Mouse (Mus musculus) midbrain, embryonic 16.5 days (tissue): ENCODE data around the gene Cenpp. TPM values are rescaled to one million over a fixed set of nuclear protein-coding genes. Genes with fewer than 3 reads are reported as not detected.
"Not testable (repeated sequence)": the region's sequence is repeated elsewhere in the genome, so short reads cannot be mapped to it uniquely, and the experiment has no call there.

Experiments
- ATAC-seq: fragments of 200-750 bp; cut with Nextera tagmentation; 2 replicates; pipeline ENCODE4 v1.8.0; 2017; ENCODE audit warnings: moderate TSS enrichment
- H3K27ac ChIP-seq: fragments of 300-500 bp; sonication (generic); 2 replicates; pipeline ENCODE4 v1.5.1; 2014; ENCODE audit warnings: mild to moderate bottlenecking, low read length, mixed read lengths
- H3K27me3 ChIP-seq: fragments of 300-500 bp; sonication (generic); 2 replicates; pipeline ENCODE4 v1.6.1; 2014; ENCODE audit warnings: low read depth, low read length, mixed read lengths; ENCODE audit not compliant: control insufficient read depth, insufficient read depth
- H3K36me3 ChIP-seq: fragments of 300-500 bp; sonication (generic); 2 replicates; pipeline ENCODE4 v1.6.1; 2014; ENCODE audit warnings: mild to moderate bottlenecking, low read length, moderate library complexity, mixed read lengths; ENCODE audit not compliant: control insufficient read depth, insufficient read depth
- H3K4me1 ChIP-seq: fragments of 300-500 bp; sonication (generic); 2 replicates; pipeline ENCODE4 v1.6.1; 2014; ENCODE audit warnings: mild to moderate bottlenecking, low read length, mixed read lengths; ENCODE audit not compliant: control insufficient read depth, insufficient read depth
- H3K4me2 ChIP-seq: fragments of 300-500 bp; sonication (generic); 2 replicates; pipeline ENCODE4 v1.6.1; 2014; ENCODE audit warnings: mild to moderate bottlenecking, low read length, mixed read lengths
- H3K4me3 ChIP-seq: fragments of 300-500 bp; sonication (generic); 2 replicates; pipeline ENCODE4 v1.5.1; 2014; ENCODE audit warnings: low read depth, mild to moderate bottlenecking, low read length, moderate library complexity, mixed read lengths
- H3K9ac ChIP-seq: fragments of 300-500 bp; sonication (generic); 2 replicates; pipeline ENCODE4 v1.6.1; 2014; ENCODE audit warnings: low read depth, low read length, mixed read lengths
- H3K9me3 ChIP-seq: fragments of 300-500 bp; sonication (generic); replicated peaks from 2 replicates; pipeline ENCODE4 v1.6.1; 2014; ENCODE audit warnings: mild to moderate bottlenecking, low read length, mixed read lengths; ENCODE audit not compliant: control insufficient read depth, poor library complexity, severe bottlenecking
- WGBS: fragments of 180-500 bp; shearing (Covaris S2); extraction: QIAGEN DNeasy Blood & Tissue Kit; methylation state at CpG from one replicate; pipeline ENCODE4 v1.1.7; 2014; 5-methylcytosine and 5-hydroxymethylcytosine counted together
- polyA plus RNA-seq: library from polyadenylated mRNA; unstranded; fragments of >200 nt; fragmentation: Nextera tagmentation; extraction: Ambion mirVana; gene quantifications from 2 replicates; pipeline ENCODE4 v1.2.1, GENCODE M21; 2015

Cenpp gene
- polyA plus RNA-seq, 1 experiment from 2014 or later: 6.6 TPM

GRCm38 (mm10) chr13:49618365-49618764, 34.2 kb downstream of the Cenpp start:
- Histone ChIP-seq H3K9ac (no peak overlapping the region), H3K4me2 (no peak overlapping the region), H3K27ac (no peak overlapping the region), H3K9me3 (no peaks in the 10 kb centered on the region), H3K4me1 (no peaks in the 10 kb centered on the region), H3K4me3 (no peak overlapping the region), H3K27me3 (no peaks in the 10 kb centered on the region), H3K36me3 (no peaks in the 10 kb centered on the region)
- ATAC-seq: no peak

- 96% methylated on average over 3 of the region's 3 CpGs for WGBS
Observed at GRCm38 (mm10) chr13:49617021-49617420, 35.6 kb downstream of the Cenpp start.

GRCm38 (mm10) chr13:49608589-49609322, 43.8 kb downstream of the Cenpp start:
- H3K36me3 ChIP-seq: no peaks in the 10 kb centered on the region
- no peak overlapping the region for H3K4me3 ChIP-seq
- no peaks in the 10 kb centered on the region for H3K9me3 ChIP-seq
- H3K4me2 ChIP-seq: no peak overlapping the region
- H3K27me3 ChIP-seq: no peaks in the 10 kb centered on the region
- no peaks in the 10 kb centered on the region for H3K4me1 ChIP-seq
- WGBS: 77% methylated on average over 4 of the region's 4 CpGs
- H3K27ac ChIP-seq: no peak overlapping the region
- H3K9ac ChIP-seq: no peak overlapping the region
- no peak for ATAC-seq

More at GRCm38 (mm10) chr13:49617021-49617420, 35.6 kb downstream of the Cenpp start:
- no peaks in the 10 kb centered on the region for H3K36me3 ChIP-seq
- no peaks in the 10 kb centered on the region for H3K4me1 ChIP-seq
- no peak overlapping the region for H3K4me2 ChIP-seq
- H3K27me3 ChIP-seq: no peaks in the 10 kb centered on the region
- no peak for ATAC-seq
- no peak overlapping the region for H3K9ac ChIP-seq
- no peak overlapping the region for H3K27ac ChIP-seq
- no peaks in the 10 kb centered on the region for H3K9me3 ChIP-seq
- H3K4me3 ChIP-seq: no peak overlapping the region

GRCm38 (mm10) chr13:49607714-49608113, 44.9 kb downstream of the Cenpp start, which contains the start of gene Ogn:
Gene Ogn, plus strand, starts transcription at chr13:49608046.
- H3K9ac ChIP-seq: no peak within 1 kb of the TSS
- no peaks in the 10 kb centered on the region for H3K36me3 ChIP-seq
- H3K4me2 ChIP-seq: no peak within 1 kb of the TSS
- no peak within 1 kb of the TSS for H3K27ac ChIP-seq
- no peaks in the 10 kb centered on the region for H3K4me1 ChIP-seq
- 59% methylated on average over 4 of the region's 4 CpGs for WGBS
- no peaks in the 10 kb centered on the region for H3K9me3 ChIP-seq
- no peaks in the 10 kb centered on the region for H3K27me3 ChIP-seq
- ATAC-seq: no peak
- H3K4me3 ChIP-seq: no peak within 1 kb of the TSS

- H3K27ac ChIP-seq: no peak overlapping the region
- no peak overlapping the region for H3K4me2 ChIP-seq
- H3K4me1 ChIP-seq: no peaks in the 10 kb centered on the region
- no peak overlapping the region for H3K9ac ChIP-seq
- H3K27me3 ChIP-seq: no peaks in the 10 kb centered on the region
- no peaks in the 10 kb centered on the region for H3K9me3 ChIP-seq
- H3K4me3 ChIP-seq: no peak overlapping the region
- no peaks in the 10 kb centered on the region for H3K36me3 ChIP-seq
- ATAC-seq: no peak
Observed at GRCm38 (mm10) chr13:49603603-49604002, 49.0 kb downstream of the Cenpp start.

GRCm38 (mm10) chr13:49602541-49602940, 50.0 kb downstream of the Cenpp start:
- H3K27me3 ChIP-seq, H3K9me3 ChIP-seq, H3K9ac ChIP-seq, H3K4me2 ChIP-seq, H3K4me1 ChIP-seq, H3K4me3 ChIP-seq, H3K27ac ChIP-seq, H3K36me3 ChIP-seq, ATAC-seq: not testable (repeated sequence)
- 25% methylated on average over 2 of the region's 2 CpGs for WGBS

GRCm38 (mm10) chr13:49586062-49586461, 66.5 kb downstream of the Cenpp start:
- H3K9ac ChIP-seq: no peak overlapping the region
- no peaks in the 10 kb centered on the region for H3K27me3 ChIP-seq
- H3K27ac ChIP-seq: no peak overlapping the region
- H3K36me3 ChIP-seq: no peaks in the 10 kb centered on the region
- ATAC-seq: no peak
- H3K4me3 ChIP-seq: no peak overlapping the region
- 96% methylated on average over 6 of the region's 6 CpGs for WGBS
- no peak overlapping the region for H3K4me2 ChIP-seq
- no peaks in the 10 kb centered on the region for H3K9me3 ChIP-seq
- no peaks in the 10 kb centered on the region for H3K4me1 ChIP-seq

GRCm38 (mm10) chr13:49584307-49585005, 68.1 kb downstream of the Cenpp start:
- no peaks in the 10 kb centered on the region for H3K36me3 ChIP-seq
- no peaks in the 10 kb centered on the region for H3K27me3 ChIP-seq
- 79% methylated on average over 8 of the region's 8 CpGs for WGBS
- H3K9ac ChIP-seq: no peak overlapping the region
- ATAC-seq: no peak
- no peak overlapping the region for H3K4me2 ChIP-seq
- no peaks in the 10 kb centered on the region for H3K4me1 ChIP-seq
- no peak overlapping the region for H3K27ac ChIP-seq
- no peak overlapping the region for H3K4me3 ChIP-seq
- H3K9me3 ChIP-seq: no peaks in the 10 kb centered on the region

GRCm38 (mm10) chr13:49583859-49584258, 68.7 kb downstream of the Cenpp start:
- no peaks in the 10 kb centered on the region for H3K4me1 ChIP-seq
- no peak overlapping the region for H3K4me2 ChIP-seq
- H3K9me3 ChIP-seq: no peaks in the 10 kb centered on the region
- no peak overlapping the region for H3K27ac ChIP-seq
- no peak for ATAC-seq
- H3K9ac ChIP-seq: no peak overlapping the region
- H3K27me3 ChIP-seq: no peaks in the 10 kb centered on the region
- H3K36me3 ChIP-seq: no peaks in the 10 kb centered on the region
- H3K4me3 ChIP-seq: no peak overlapping the region
